Mouse (Mus musculus) urinary bladder, adult 2 months (tissue): ENCODE measurements around the gene Vmn1r95. TPM values are rescaled to one million over a fixed set of nuclear protein-coding genes. Genes with fewer than 3 reads are reported as not detected.
"Not testable (repeated sequence)": the region's sequence is repeated elsewhere in the genome, so short reads cannot be mapped to it uniquely, and the experiment has no call there.

Source experiments
- DNase-seq: peaks from one replicate; pipeline ENCODE4 v3.0.0; 2022; ENCODE audit warnings: low spot score
- polyA plus RNA-seq: library from polyadenylated mRNA; depleted of rRNA; stranded (reverse); fragments of >200 nt; gene quantifications from 2 replicates; pipeline ENCODE4 v1.2.3, GENCODE M21; 2012; rRNA removed

Vmn1r95 gene
- polyA plus RNA-seq = not detected in 2 replicates

- not testable (repeated sequence) for DNase-seq
These were observed at the start of gene Vmn1r95 for GRCm38 (mm10) chr7:20193410-20193809. Gene Vmn1r95, plus strand, starts transcription at chr7:20193710.

GRCm38 (mm10) chr7:20168277-20168676 lies 25.2 kb upstream of the Vmn1r95 start, which contains the start of gene Vmn1r94:
Gene Vmn1r94, minus strand, starts transcription at chr7:20168377.
- not testable (repeated sequence) for DNase-seq

GRCm38 (mm10) chr7:20205507-20205906 lies 12.0 kb downstream of the Vmn1r95 start, which contains the start of gene Gm6164:
Gene Gm6164, minus strand, starts transcription at chr7:20205607.
- not testable (repeated sequence) for DNase-seq

- DNase-seq = not testable (repeated sequence)
These were observed 40.2 kb downstream of the Vmn1r95 start, which contains the start of gene Gm4498 for GRCm38 (mm10) chr7:20233728-20234127. Gene Gm4498, minus strand, starts transcription at chr7:20233828.

Other genes with a start within 250 kb of the Vmn1r95 start
- gene Igsf23, start 243.0 kb upstream of the Vmn1r95 start, polyA plus RNA-seq = 0.10 and 0.19 TPM in 2 replicates
- gene Ceacam20, start 228.3 kb upstream of the Vmn1r95 start, polyA plus RNA-seq = not detected in 2 replicates
- gene Nlrp9b, start 202.2 kb upstream of the Vmn1r95 start, polyA plus RNA-seq = not detected in 2 replicates
- not detected in 2 replicates for gene Vmn1r91, start 94.0 kb upstream of the Vmn1r95 start, polyA plus RNA-seq
- not detected in 2 replicates for gene Gm16442, start 71.1 kb upstream of the Vmn1r95 start, polyA plus RNA-seq
- gene Vmn1r93, start 54.6 kb upstream of the Vmn1r95 start, polyA plus RNA-seq = not detected in 2 replicates
- gene Vmn1r94, start 25.3 kb upstream of the Vmn1r95 start, polyA plus RNA-seq = not detected in 2 replicates
- gene Gm6164, start 11.9 kb downstream of the Vmn1r95 start, polyA plus RNA-seq = not detected in 2 replicates
- gene Gm4498, start 40.1 kb downstream of the Vmn1r95 start, polyA plus RNA-seq = not detected in 2 replicates
- not detected in 2 replicates for gene Gm5890, start 69.1 kb downstream of the Vmn1r95 start, polyA plus RNA-seq
- not detected in 2 replicates for gene Gm4133, start 140.4 kb downstream of the Vmn1r95 start, polyA plus RNA-seq
- gene Gm5728, start 181.7 kb downstream of the Vmn1r95 start, polyA plus RNA-seq = not detected in 2 replicates
- gene Vmn1r100, start 224.2 kb downstream of the Vmn1r95 start, polyA plus RNA-seq = not detected in 2 replicates
- not detected in 2 replicates for gene Vmn1r101, start 248.9 kb downstream of the Vmn1r95 start, polyA plus RNA-seq